Mouse (Mus musculus): ENCODE data around the gene Psmd14. TPM values are rescaled to one million over a fixed set of nuclear protein-coding genes. Genes with fewer than 3 reads are reported as not detected.

Gene Psmd14
- polyA plus RNA-seq, 1 experiment from 2014 or later: 94.3 TPM

- ATAC-seq (no peak), DNase-seq (ENCODE audit: low spot score) (no peak)
- TF ChIP-seq CTCF (IDR thresholded peaks at IDR 0.05) (no peak), EP300 (IDR thresholded peaks at IDR 0.05) (no peak)
- H3K27ac ChIP-seq (ENCODE audit: low read length): no peak overlapping the region
- no peak overlapping the region for H3K4me3 ChIP-seq (ENCODE audit: low read depth, low read length)
- WGBS: 83% methylated on average over 1 of the region's 1 CpGs
- H3K36me3 ChIP-seq (ENCODE audit: insufficient read depth, low read length): no peaks in the 10 kb centered on the region
- H3K9me3 ChIP-seq (ENCODE audit: low read length): no peaks in the 10 kb centered on the region
- H3K4me2 ChIP-seq (replicated peaks; ENCODE audit: low read depth, low read length): no peak overlapping the region
- H3K27me3 ChIP-seq (replicated peaks; ENCODE audit: insufficient read depth, low read length): no peaks in the 10 kb centered on the region
- H3K4me1 ChIP-seq (ENCODE audit: insufficient read depth, low read depth, low read length): no peaks in the 10 kb centered on the region
- H3K9ac ChIP-seq (replicated peaks; ENCODE audit: low read depth): no peak overlapping the region
These were observed 29.9 kb upstream of the Psmd14 start for GRCm38 (mm10) chr2:61681572-61681971.

- Histone ChIP-seq H3K4me3 (ENCODE audit: low read depth, low read length) (no peak overlapping the region), H3K9me3 (ENCODE audit: low read length) (no peaks in the 10 kb centered on the region), H3K36me3 (ENCODE audit: insufficient read depth, low read length) (no peaks in the 10 kb centered on the region), H3K27me3 (replicated peaks; ENCODE audit: insufficient read depth, low read length) (no peaks in the 10 kb centered on the region), H3K4me2 (replicated peaks; ENCODE audit: low read depth, low read length) (no peak overlapping the region), H3K27ac (ENCODE audit: low read length) (no peak overlapping the region), H3K9ac (replicated peaks; ENCODE audit: low read depth) (no peak overlapping the region), H3K4me1 (ENCODE audit: insufficient read depth, low read depth, low read length) (no peaks in the 10 kb centered on the region)
- DNase-seq (ENCODE audit: low spot score): no peak
- TF ChIP-seq CTCF (IDR thresholded peaks at IDR 0.05) (no peak), EP300 (IDR thresholded peaks at IDR 0.05) (no peak)
- ATAC-seq: no peak
- WGBS: 75% methylated on average over 1 of the region's 1 CpGs
These were observed 25.0 kb upstream of the Psmd14 start for GRCm38 (mm10) chr2:61686533-61686932.

GRCm38 (mm10) chr2:61689086-61689485, 22.4 kb upstream of the Psmd14 start:
- Histone ChIP-seq H3K4me1 (ENCODE audit: insufficient read depth, low read depth, low read length) (no peaks in the 10 kb centered on the region), H3K4me3 (ENCODE audit: low read depth, low read length) (no peak overlapping the region), H3K9ac (replicated peaks; ENCODE audit: low read depth) (no peak overlapping the region), H3K9me3 (ENCODE audit: low read length) (no peaks in the 10 kb centered on the region), H3K4me2 (replicated peaks; ENCODE audit: low read depth, low read length) (no peak overlapping the region), H3K27ac (ENCODE audit: low read length) (no peak overlapping the region), H3K27me3 (replicated peaks; ENCODE audit: insufficient read depth, low read length) (no peaks in the 10 kb centered on the region), H3K36me3 (ENCODE audit: insufficient read depth, low read length) (no peaks in the 10 kb centered on the region)
- WGBS: 78% methylated on average over 3 of the region's 3 CpGs
- DNase-seq (ENCODE audit: low spot score) (no peak), ATAC-seq (no peak)
- TF ChIP-seq CTCF (IDR thresholded peaks at IDR 0.05) (no peak), EP300 (IDR thresholded peaks at IDR 0.05) (no peak)

- Histone ChIP-seq H3K36me3 (ENCODE audit: insufficient read depth, low read length) (no peaks in the 10 kb centered on the region), H3K4me1 (ENCODE audit: insufficient read depth, low read depth, low read length) (peaks cover 6% of the 10 kb centered on the region; the same call in 1 of the 2 replicates), H3K27ac (ENCODE audit: low read length) (no peak overlapping the region), H3K27me3 (replicated peaks; ENCODE audit: insufficient read depth, low read length) (no peaks in the 10 kb centered on the region), H3K9ac (replicated peaks; ENCODE audit: low read depth) (no peak overlapping the region), H3K9me3 (ENCODE audit: low read length) (no peaks in the 10 kb centered on the region), H3K4me3 (ENCODE audit: low read depth, low read length) (no peak overlapping the region), H3K4me2 (replicated peaks; ENCODE audit: low read depth, low read length) (no peak overlapping the region)
- TF ChIP-seq CTCF (IDR thresholded peaks at IDR 0.05) (no peak), EP300 (IDR thresholded peaks at IDR 0.05) (no peak)
- 89% methylated on average over 3 of the region's 3 CpGs for WGBS
- DNase-seq (ENCODE audit: low spot score) (no peak), ATAC-seq (no peak)
These were observed 1.9 kb upstream of the Psmd14 start for GRCm38 (mm10) chr2:61709570-61709969.

GRCm38 (mm10) chr2:61712526-61712925, 1.0 kb downstream of the Psmd14 start:
- no peak overlapping the region for H3K27ac ChIP-seq (ENCODE audit: low read length)
- no peaks in the 10 kb centered on the region for H3K9me3 ChIP-seq (ENCODE audit: low read length)
- peak overlapping the region; percentile 68 for H3K4me2 ChIP-seq (replicated peaks; ENCODE audit: low read depth, low read length)
- no peak overlapping the region; the same call in 1 of the 2 replicates for H3K9ac ChIP-seq (replicated peaks; ENCODE audit: low read depth)
- H3K4me3 ChIP-seq (ENCODE audit: low read depth, low read length): peak overlapping the region; percentile 68
- TF ChIP-seq CTCF (IDR thresholded peaks at IDR 0.05) (no peak), EP300 (IDR thresholded peaks at IDR 0.05) (no peak)
- ATAC-seq (no peak), DNase-seq (ENCODE audit: low spot score) (peak; percentile 12)
- no peaks in the 10 kb centered on the region for H3K27me3 ChIP-seq (replicated peaks; ENCODE audit: insufficient read depth, low read length)
- 47% methylated on average over 3 of the region's 3 CpGs for WGBS
- no peaks in the 10 kb centered on the region for H3K36me3 ChIP-seq (ENCODE audit: insufficient read depth, low read length)
- H3K4me1 ChIP-seq (ENCODE audit: insufficient read depth, low read depth, low read length): peaks cover 6% of the 10 kb centered on the region; the same call in 1 of the 2 replicates

- no peaks in the 10 kb centered on the region for H3K9me3 ChIP-seq (ENCODE audit: low read length)
- 74% methylated on average over 4 of the region's 4 CpGs for WGBS
- no peak overlapping the region for H3K4me2 ChIP-seq (replicated peaks; ENCODE audit: low read depth, low read length)
- DNase-seq (ENCODE audit: low spot score) (no peak), ATAC-seq (no peak)
- no peaks in the 10 kb centered on the region for H3K4me1 ChIP-seq (ENCODE audit: insufficient read depth, low read depth, low read length)
- TF ChIP-seq CTCF (IDR thresholded peaks at IDR 0.05): no peak
- TF ChIP-seq EP300 (IDR thresholded peaks at IDR 0.05): no peak
- no peaks in the 10 kb centered on the region for H3K27me3 ChIP-seq (replicated peaks; ENCODE audit: insufficient read depth, low read length)
- no peak overlapping the region for H3K4me3 ChIP-seq (ENCODE audit: low read depth, low read length)
- H3K9ac ChIP-seq (replicated peaks; ENCODE audit: low read depth): no peak overlapping the region
- H3K27ac ChIP-seq (ENCODE audit: low read length): no peak overlapping the region
- H3K36me3 ChIP-seq (ENCODE audit: insufficient read depth, low read length): no peaks in the 10 kb centered on the region
These were observed 11.0 kb downstream of the Psmd14 start for GRCm38 (mm10) chr2:61722401-61722982.

All from lung, postnatal 0 days (tissue).